17 mouse cellular contexts compared by ENCODE assay signal in genomic region chr15:98114852-98115778, GRCm38 (mm10). TPM values are rescaled to one million over a fixed set of nuclear protein-coding genes. Genes with fewer than 3 reads are reported as not detected.
A peak's percentile ranks its signal among the peaks of the same experiment; 100 is the strongest.
DNase-seq lines count a peak whose midpoint lies in the region; ATAC-seq and TF ChIP-seq lines count a peak whose summit lies in the region.
"Had no signal": no experiment of that assay in that cellular context is flagged by ENCODE, and none has a peak within 500 bp of the region (broad histone marks: within the 10 kb centered on the region; RNA-seq: fewer than 3 reads in every experiment).

No protein-coding gene starts in this region.

- no peaks in the 10 kb centered on the region for H3K27me3 ChIP-seq in liver, embryonic 12.5 days (replicated peaks)
- H3K27me3 ChIP-seq in liver, postnatal 0 days (ENCODE audit: insufficient read depth, low read length), result no peaks in the 10 kb centered on the region
- H3K27me3 ChIP-seq in heart, postnatal 0 days (ENCODE audit: control insufficient read depth, insufficient read depth, low read length), result no peaks in the 10 kb centered on the region
- H3K27me3 ChIP-seq in midbrain, embryonic 16.5 days (ENCODE audit: control insufficient read depth, insufficient read depth, low read depth, low read length), result no peaks in the 10 kb centered on the region
- H3K27me3 ChIP-seq: embryonic facial prominence, embryonic 12.5 days; forebrain, embryonic 15.5 days; heart, embryonic 13.5 days; stomach, embryonic 15.5 days had no signal

- WGBS in liver, embryonic 12.5 days (ENCODE audit: insufficient replicate concordance), result 76% methylated on average over 10 of the region's 10 CpGs
- WGBS in liver, postnatal 0 days (ENCODE audit: insufficient replicate concordance), result 83% methylated on average over 10 of the region's 10 CpGs
- WGBS in heart, postnatal 0 days, result 69% methylated on average over 10 of the region's 10 CpGs
- WGBS in midbrain, embryonic 16.5 days, result 89% methylated on average over 10 of the region's 10 CpGs

- no peak for TF ChIP-seq EP300 in liver, postnatal 0 days (IDR thresholded peaks at IDR 0.05; ENCODE audit: low read depth)
- no peak for TF ChIP-seq EP300 in heart, postnatal 0 days (IDR thresholded peaks at IDR 0.05; ENCODE audit: low read depth)

- peak; percentile 81 for DNase-seq in gastrocnemius, adult 2 months
- DNase-seq in gastrocnemius, postnatal 4 days (ENCODE audit: low spot score in 2 of 2), result no peak
- DNase-seq in liver, postnatal 0 days, result no peak
- peak; percentile 71 for DNase-seq in heart, postnatal 0 days (ENCODE audit: low spot score)
- no peak for DNase-seq in left cerebral cortex, postnatal 14 days (ENCODE audit: low spot score in 2 of 2)
- DNase-seq in right cerebral cortex, postnatal 4 days, result no peak
- DNase-seq: kidney, postnatal 25 days; layer of hippocampus, postnatal 36 days; lung, adult 2 months; right cerebral cortex, postnatal 14 days; thymus, postnatal 14 days had no signal

- peaks cover 66% of the 10 kb centered on the region for H3K4me1 ChIP-seq in liver, embryonic 12.5 days
- peaks cover 6% of the 10 kb centered on the region; the same call in 1 of the 2 replicates for H3K4me1 ChIP-seq in liver, postnatal 0 days (ENCODE audit: insufficient read depth)
- H3K4me1 ChIP-seq in heart, postnatal 0 days (ENCODE audit: control insufficient read depth, insufficient read depth), result peaks cover 32% of the 10 kb centered on the region
- peaks cover 4% of the 10 kb centered on the region for H3K4me1 ChIP-seq in midbrain, embryonic 16.5 days (ENCODE audit: control insufficient read depth, insufficient read depth, low read length)
- H3K4me1 ChIP-seq: stomach, embryonic 15.5 days had no signal

- H3K9ac ChIP-seq in liver, embryonic 12.5 days, result no peak overlapping the region
- H3K9ac ChIP-seq in liver, postnatal 0 days (replicated peaks), result no peak overlapping the region
- H3K9ac ChIP-seq in heart, postnatal 0 days (replicated peaks; ENCODE audit: low read depth, low read length), result no peak overlapping the region
- H3K9ac ChIP-seq in midbrain, embryonic 16.5 days (ENCODE audit: low read depth, low read length), result no peak overlapping the region
- H3K9ac ChIP-seq: embryonic facial prominence, embryonic 12.5 days; forebrain, embryonic 15.5 days; heart, embryonic 13.5 days; stomach, embryonic 15.5 days had no signal

- no peaks in the 10 kb centered on the region for H3K9me3 ChIP-seq in liver, embryonic 12.5 days (replicated peaks)
- H3K9me3 ChIP-seq in liver, postnatal 0 days (ENCODE audit: low read length), result no peaks in the 10 kb centered on the region
- no peaks in the 10 kb centered on the region for H3K9me3 ChIP-seq in heart, postnatal 0 days (replicated peaks; ENCODE audit: control insufficient read depth, low read length)
- H3K9me3 ChIP-seq in midbrain, embryonic 16.5 days (replicated peaks; ENCODE audit: control insufficient read depth, low read length, poor library complexity, severe bottlenecking), result no peaks in the 10 kb centered on the region
- H3K9me3 ChIP-seq: embryonic facial prominence, embryonic 12.5 days; forebrain, embryonic 15.5 days; heart, embryonic 13.5 days; stomach, embryonic 15.5 days had no signal

- TF ChIP-seq CTCF in gastrocnemius, adult 2 months (IDR thresholded peaks at IDR 0.05), result no peak
- TF ChIP-seq CTCF in liver, postnatal 0 days (IDR thresholded peaks at IDR 0.05; ENCODE audit: low read depth), result no peak
- TF ChIP-seq CTCF in heart, postnatal 0 days (IDR thresholded peaks at IDR 0.05; ENCODE audit: low read depth), result no peak

- peaks cover 61% of the 10 kb centered on the region for H3K36me3 ChIP-seq in liver, embryonic 12.5 days
- H3K36me3 ChIP-seq in liver, postnatal 0 days (replicated peaks; ENCODE audit: insufficient read depth, low read length), result peaks cover 7% of the 10 kb centered on the region
- peaks cover 42% of the 10 kb centered on the region for H3K36me3 ChIP-seq in heart, postnatal 0 days (replicated peaks; ENCODE audit: control insufficient read depth, insufficient read depth, low read length)
- 0 out of 2 replicates have a peak, but pooled peaks cover 9% of the 10 kb centered on the region for H3K36me3 ChIP-seq in midbrain, embryonic 16.5 days (ENCODE audit: control insufficient read depth, insufficient read depth, low read length)

- no peak for ATAC-seq in liver, embryonic 12.5 days
- no peak for ATAC-seq in liver, postnatal 0 days
- peak; percentile 81 for ATAC-seq in heart, postnatal 0 days (ENCODE audit: insufficient read depth, low read depth)
- ATAC-seq in midbrain, embryonic 16.5 days, result no peak
- ATAC-seq: forebrain, embryonic 15.5 days had no signal

- peak overlapping the region; percentile 95 for H3K4me3 ChIP-seq in gastrocnemius, adult 2 months
- no peak overlapping the region for H3K4me3 ChIP-seq in liver, embryonic 12.5 days
- H3K4me3 ChIP-seq in liver, postnatal 0 days (ENCODE audit: low read depth, low read length), result no peak overlapping the region
- no peak overlapping the region for H3K4me3 ChIP-seq in heart, postnatal 0 days (ENCODE audit: low read depth, low read length)
- no peak overlapping the region for H3K4me3 ChIP-seq in midbrain, embryonic 16.5 days (ENCODE audit: low read depth, low read length)
- H3K4me3 ChIP-seq: embryonic facial prominence, embryonic 12.5 days; forebrain, embryonic 15.5 days; heart, embryonic 13.5 days; stomach, embryonic 15.5 days had no signal

- intact Hi-C loops in gastrocnemius, adult 2 months (cut with DNase I), result loop anchor here (1.0 to 2.0 kb wide), 2 partner anchors 16 to 30 kb away; no protein-coding TSS in a partner anchor
- intact Hi-C loops in left cerebral cortex, postnatal 14 days (cut with DNase I), result no loop called here

- peak overlapping the region; percentile 56 for H3K4me2 ChIP-seq in liver, embryonic 12.5 days
- no peak overlapping the region for H3K4me2 ChIP-seq in liver, postnatal 0 days (ENCODE audit: low read depth, low read length)
- no peak overlapping the region for H3K4me2 ChIP-seq in heart, postnatal 0 days (ENCODE audit: low read depth, low read length)
- no peak overlapping the region for H3K4me2 ChIP-seq in midbrain, embryonic 16.5 days (ENCODE audit: low read length)
- H3K4me2 ChIP-seq: embryonic facial prominence, embryonic 12.5 days; forebrain, embryonic 15.5 days; heart, embryonic 13.5 days; stomach, embryonic 15.5 days had no signal

- peak overlapping the region; percentile 94 for H3K27ac ChIP-seq in gastrocnemius, adult 2 months
- H3K27ac ChIP-seq in liver, embryonic 12.5 days, result peak overlapping the region; percentile 78
- no peak overlapping the region for H3K27ac ChIP-seq in liver, postnatal 0 days (ENCODE audit: low read depth)
- H3K27ac ChIP-seq in heart, postnatal 0 days (ENCODE audit: low read depth), result peak overlapping the region; percentile 82
- no peak overlapping the region for H3K27ac ChIP-seq in midbrain, embryonic 16.5 days (ENCODE audit: low read length)
- H3K27ac ChIP-seq: embryonic facial prominence, embryonic 12.5 days; forebrain, embryonic 15.5 days; heart, embryonic 13.5 days; stomach, embryonic 15.5 days had no signal

RNA-seq across cellular contexts. Expression of gene Senp1, which starts 21.6 kb away (rescaled TPM):
- 1 to 10 TPM; 7.4 to 8.5 TPM for total RNA-seq in gastrocnemius, adult 2 months (2021)
- total RNA-seq in gastrocnemius, postnatal 4 days (2021), result 10 to 100 TPM; 17.7 to 21.7 TPM
- 27.8 and 28.4 TPM in 2 replicates for polyA plus RNA-seq in liver, embryonic 12.5 days (2016; fragmentation: Nextera tagmentation; extraction: Ambion mirVana)
- polyA plus RNA-seq in liver, postnatal 0 days (2015; fragmentation: Nextera tagmentation; extraction: Ambion mirVana), result 4.7 and 6.7 TPM in 2 replicates
- total RNA-seq in heart, postnatal 0 days (2014; rRNA removed; ENCODE audit: low replicate concordance), result 13.3 and 16.7 TPM in 2 replicates
- polyA plus RNA-seq in heart, postnatal 0 days (2015; fragmentation: Nextera tagmentation; extraction: Ambion mirVana), result 8.0 and 10.1 TPM in 2 replicates
- polyA plus RNA-seq in midbrain, embryonic 16.5 days (2015; fragmentation: Nextera tagmentation; extraction: Ambion mirVana), result 20.8 and 25.3 TPM in 2 replicates
- total RNA-seq in left cerebral cortex, postnatal 14 days (2021), result 10 to 100 TPM; 11.8 to 13.7 TPM

RNA-seq across cellular contexts. Expression of gene Pfkm, which starts 22.7 kb away (rescaled TPM):
- 1,000 to 10,000 TPM; 2,669 to 2,908 TPM for total RNA-seq in gastrocnemius, adult 2 months (2021)
- 100 to 1,000 TPM; 776 to 786 TPM for total RNA-seq in gastrocnemius, postnatal 4 days (2021)
- polyA plus RNA-seq in liver, embryonic 12.5 days (2016; fragmentation: Nextera tagmentation; extraction: Ambion mirVana), result 28.8 and 30.3 TPM in 2 replicates
- polyA plus RNA-seq in liver, postnatal 0 days (2015; fragmentation: Nextera tagmentation; extraction: Ambion mirVana), result 9.1 and 9.2 TPM in 2 replicates
- total RNA-seq in heart, postnatal 0 days (2014; rRNA removed; ENCODE audit: low replicate concordance), result 216 and 219 TPM in 2 replicates
- 205 and 213 TPM in 2 replicates for polyA plus RNA-seq in heart, postnatal 0 days (2015; fragmentation: Nextera tagmentation; extraction: Ambion mirVana)
- polyA plus RNA-seq in midbrain, embryonic 16.5 days (2015; fragmentation: Nextera tagmentation; extraction: Ambion mirVana), result 93.9 and 102 TPM in 2 replicates
- total RNA-seq in left cerebral cortex, postnatal 14 days (2021), result 100 to 1,000 TPM; 349 to 369 TPM

RNA-seq across cellular contexts. Expression of gene Asb8, which starts 50.3 kb away (rescaled TPM):
- total RNA-seq in gastrocnemius, adult 2 months (2021), result 100 to 1,000 TPM in 1 of 2 experiments, 10 to 100 TPM in 1; 97.8 to 124 TPM
- total RNA-seq in gastrocnemius, postnatal 4 days (2021), result 100 to 1,000 TPM; 148 to 174 TPM
- 25.6 and 25.9 TPM in 2 replicates for polyA plus RNA-seq in liver, embryonic 12.5 days (2016; fragmentation: Nextera tagmentation; extraction: Ambion mirVana)
- polyA plus RNA-seq in liver, postnatal 0 days (2015; fragmentation: Nextera tagmentation; extraction: Ambion mirVana), result 23.6 and 24.1 TPM in 2 replicates
- total RNA-seq in heart, postnatal 0 days (2014; rRNA removed; ENCODE audit: low replicate concordance), result 99.6 and 158 TPM in 2 replicates
- polyA plus RNA-seq in heart, postnatal 0 days (2015; fragmentation: Nextera tagmentation; extraction: Ambion mirVana), result 95.6 and 111 TPM in 2 replicates
- 60.2 and 63.5 TPM in 2 replicates for polyA plus RNA-seq in midbrain, embryonic 16.5 days (2015; fragmentation: Nextera tagmentation; extraction: Ambion mirVana)
- 10 to 100 TPM; 43.4 to 45.4 TPM for total RNA-seq in left cerebral cortex, postnatal 14 days (2021)

RNA-seq across cellular contexts. Expression of gene Ccdc184, which starts 51.8 kb away (rescaled TPM):
- not detected for total RNA-seq in gastrocnemius, adult 2 months (2021)
- not detected for total RNA-seq in gastrocnemius, postnatal 4 days (2021)
- not detected in 2 replicates for polyA plus RNA-seq in liver, embryonic 12.5 days (2016; fragmentation: Nextera tagmentation; extraction: Ambion mirVana)
- not detected in 2 replicates for polyA plus RNA-seq in liver, postnatal 0 days (2015; fragmentation: Nextera tagmentation; extraction: Ambion mirVana)
- total RNA-seq in heart, postnatal 0 days (2014; rRNA removed; ENCODE audit: low replicate concordance), result 0.92 and 1.9 TPM in 2 replicates
- polyA plus RNA-seq in heart, postnatal 0 days (2015; fragmentation: Nextera tagmentation; extraction: Ambion mirVana), result 0.63 and 0.89 TPM in 2 replicates
- 118 and 146 TPM in 2 replicates for polyA plus RNA-seq in midbrain, embryonic 16.5 days (2015; fragmentation: Nextera tagmentation; extraction: Ambion mirVana)
- 10 to 100 TPM; 28.3 TPM for total RNA-seq in left cerebral cortex, postnatal 14 days (2021)

Comparison
In these comparisons a context has a peak if more than half of its experiments do, and no peak if none do; other contexts are left out.
1. DNase-seq: peak in gastrocnemius, adult 2 months (single experiment) and heart, postnatal 0 days (single experiment); none in gastrocnemius, postnatal 4 days (0 of 2), liver, postnatal 0 days (single experiment), left cerebral cortex, postnatal 14 days (0 of 2) and right cerebral cortex, postnatal 4 days (single experiment).
2. H3K27ac ChIP-seq: peak in gastrocnemius, adult 2 months (single experiment), liver, embryonic 12.5 days (single experiment) and heart, postnatal 0 days (single experiment); none in liver, postnatal 0 days (single experiment) and midbrain, embryonic 16.5 days (single experiment).